Mouse (Mus musculus): ENCODE results near the gene Chkb. TPM values are rescaled to one million over a fixed set of nuclear protein-coding genes. Genes with fewer than 3 reads are reported as not detected.

Gene Chkb
- polyA plus RNA-seq, 1 experiment from 2014 or later = 59.3 TPM

DNA sequence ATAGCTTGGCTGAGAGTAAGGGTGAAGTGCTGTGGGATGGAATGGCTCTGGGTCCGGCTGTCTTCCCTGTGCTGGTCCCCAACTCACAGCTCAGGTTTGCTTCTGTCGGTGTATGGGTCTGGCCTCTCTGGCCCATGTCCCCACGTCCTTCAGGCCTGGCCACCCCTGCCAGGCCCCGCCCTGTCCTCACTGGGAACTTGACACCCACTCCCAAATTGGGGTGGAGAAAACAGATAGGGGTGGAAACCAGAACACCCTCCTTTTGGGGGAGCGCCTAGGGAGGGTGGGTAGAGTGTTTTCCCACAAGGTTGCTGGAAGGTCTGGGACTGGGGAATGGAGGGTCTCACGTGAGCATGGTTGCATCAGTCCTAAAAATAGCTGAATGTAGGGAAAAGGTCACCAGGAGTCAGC, 4.0 kb downstream of the Chkb start, which contains the start of gene Cpt1b:
Gene Cpt1b (minus strand): TSS at position 153 of the 411 bp plus-strand sequence.
- DNase-seq (ENCODE audit: low spot score) (no peak), ATAC-seq (no peak)
- Histone ChIP-seq H3K4me1 (ENCODE audit: control insufficient read depth, insufficient read depth, low read length) (peaks cover 5% of the 10 kb centered on the region; the same call in 1 of the 2 replicates), H3K9me3 (replicated peaks; ENCODE audit: control insufficient read depth, low read length) (no peaks in the 10 kb centered on the region), H3K27me3 (replicated peaks; ENCODE audit: control insufficient read depth, insufficient read depth, low read length) (no peaks in the 10 kb centered on the region), H3K4me2 (ENCODE audit: low read length) (no peak within 1 kb of the TSS), H3K27ac (ENCODE audit: low read depth, low read length) (no peak within 1 kb of the TSS), H3K36me3 (ENCODE audit: control insufficient read depth, insufficient read depth, low read length) (peaks cover 25% of the 10 kb centered on the region; the same call in 1 of the 2 replicates), H3K4me3 (ENCODE audit: low read depth, low read length) (no peak within 1 kb of the TSS), H3K9ac (ENCODE audit: low read length) (no peak within 1 kb of the TSS)
- 39% methylated on average over 6 of the region's 6 CpGs for WGBS

DNA sequence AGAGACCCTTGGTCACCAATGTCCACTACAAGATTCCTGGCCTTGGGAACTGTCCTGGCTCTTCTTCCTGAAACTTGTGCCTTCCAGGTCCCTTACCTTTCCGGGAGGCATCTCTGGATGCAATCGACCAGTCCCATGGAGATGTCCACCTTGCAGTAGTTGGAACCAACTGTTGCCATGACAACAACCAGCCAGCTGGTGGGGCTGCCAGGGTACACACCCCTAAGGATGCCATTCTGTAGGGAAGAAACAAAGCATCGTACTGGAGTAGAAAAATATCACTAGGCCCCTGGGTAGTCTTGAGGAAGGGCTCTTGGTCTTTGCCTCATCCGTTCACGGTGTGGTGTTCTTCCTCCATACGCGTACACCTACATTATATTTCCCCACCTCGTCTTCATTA, 5.1 kb downstream of the Chkb start:
- Histone ChIP-seq H3K9me3 (replicated peaks; ENCODE audit: control insufficient read depth, low read length) (no peaks in the 10 kb centered on the region), H3K27ac (ENCODE audit: low read depth, low read length) (no peak overlapping the region), H3K9ac (ENCODE audit: low read length) (no peak overlapping the region), H3K4me1 (ENCODE audit: control insufficient read depth, insufficient read depth, low read length) (peaks cover 5% of the 10 kb centered on the region; the same call in 1 of the 2 replicates), H3K4me3 (ENCODE audit: low read depth, low read length) (no peak overlapping the region), H3K27me3 (replicated peaks; ENCODE audit: control insufficient read depth, insufficient read depth, low read length) (no peaks in the 10 kb centered on the region), H3K4me2 (ENCODE audit: low read length) (no peak overlapping the region), H3K36me3 (ENCODE audit: control insufficient read depth, insufficient read depth, low read length) (peaks cover 30% of the 10 kb centered on the region)
- ATAC-seq (no peak), DNase-seq (ENCODE audit: low spot score) (no peak)
- 88% methylated on average over 8 of the region's 8 CpGs for WGBS

DNA sequence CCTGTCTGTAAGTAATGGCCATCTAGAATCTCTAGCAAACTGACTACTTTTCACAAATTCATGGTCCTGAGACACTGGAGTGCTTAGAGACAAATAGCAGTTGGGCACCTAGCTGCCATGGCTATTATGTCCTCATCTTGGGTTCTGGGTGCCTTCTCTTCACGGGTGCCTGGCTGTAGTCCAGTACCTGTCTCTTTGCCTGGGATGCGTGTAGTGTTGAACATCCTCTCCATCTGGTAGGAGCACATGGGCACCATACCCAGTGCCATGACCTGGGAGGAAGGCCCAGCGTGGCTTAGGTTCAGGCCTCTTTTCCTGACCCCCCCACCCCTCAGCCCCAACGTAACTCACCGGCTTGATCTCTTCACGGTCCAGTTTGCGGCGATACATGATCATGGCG, 7.8 kb downstream of the Chkb start:
- Histone ChIP-seq H3K27me3 (replicated peaks; ENCODE audit: control insufficient read depth, insufficient read depth, low read length) (no peaks in the 10 kb centered on the region), H3K4me2 (ENCODE audit: low read length) (no peak overlapping the region), H3K4me1 (ENCODE audit: control insufficient read depth, insufficient read depth, low read length) (no peaks in the 10 kb centered on the region), H3K36me3 (ENCODE audit: control insufficient read depth, insufficient read depth, low read length) (peaks cover 40% of the 10 kb centered on the region), H3K4me3 (ENCODE audit: low read depth, low read length) (no peak overlapping the region), H3K9me3 (replicated peaks; ENCODE audit: control insufficient read depth, low read length) (no peaks in the 10 kb centered on the region), H3K27ac (ENCODE audit: low read depth, low read length) (no peak overlapping the region), H3K9ac (ENCODE audit: low read length) (no peak overlapping the region)
- WGBS = 93% methylated on average over 9 of the region's 9 CpGs
- ATAC-seq = no peak
- no peak for DNase-seq (ENCODE audit: low spot score)

DNA sequence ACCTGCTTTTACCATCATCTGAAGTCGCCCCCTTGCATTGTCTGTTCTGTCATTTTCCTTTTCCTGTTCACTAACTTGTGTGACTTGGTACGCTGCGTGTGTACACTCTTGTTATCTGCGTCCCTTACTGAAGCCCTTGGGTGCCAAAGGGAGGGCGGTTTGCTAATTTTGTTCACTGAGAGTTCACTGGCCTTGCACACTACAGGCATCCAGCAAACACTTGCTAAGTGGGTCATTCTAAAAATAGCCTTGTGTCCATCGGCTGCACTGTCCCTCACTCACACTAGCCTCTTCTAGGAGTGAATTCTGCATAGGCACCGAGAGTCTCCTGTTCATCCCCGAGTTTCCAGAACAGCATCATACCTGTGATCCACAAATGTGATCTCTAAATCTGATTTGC, 14.4 kb downstream of the Chkb start:
- Histone ChIP-seq H3K4me1 (ENCODE audit: control insufficient read depth, insufficient read depth, low read length) (no peaks in the 10 kb centered on the region), H3K36me3 (ENCODE audit: control insufficient read depth, insufficient read depth, low read length) (peaks cover 27% of the 10 kb centered on the region), H3K9ac (ENCODE audit: low read length) (no peak overlapping the region), H3K27me3 (replicated peaks; ENCODE audit: control insufficient read depth, insufficient read depth, low read length) (no peaks in the 10 kb centered on the region), H3K4me3 (ENCODE audit: low read depth, low read length) (no peak overlapping the region), H3K9me3 (replicated peaks; ENCODE audit: control insufficient read depth, low read length) (no peaks in the 10 kb centered on the region), H3K4me2 (ENCODE audit: low read length) (no peak overlapping the region), H3K27ac (ENCODE audit: low read depth, low read length) (no peak overlapping the region)
- 90% methylated on average over 8 of the region's 8 CpGs for WGBS
- DNase-seq (ENCODE audit: low spot score) (no peak), ATAC-seq (no peak)

DNA sequence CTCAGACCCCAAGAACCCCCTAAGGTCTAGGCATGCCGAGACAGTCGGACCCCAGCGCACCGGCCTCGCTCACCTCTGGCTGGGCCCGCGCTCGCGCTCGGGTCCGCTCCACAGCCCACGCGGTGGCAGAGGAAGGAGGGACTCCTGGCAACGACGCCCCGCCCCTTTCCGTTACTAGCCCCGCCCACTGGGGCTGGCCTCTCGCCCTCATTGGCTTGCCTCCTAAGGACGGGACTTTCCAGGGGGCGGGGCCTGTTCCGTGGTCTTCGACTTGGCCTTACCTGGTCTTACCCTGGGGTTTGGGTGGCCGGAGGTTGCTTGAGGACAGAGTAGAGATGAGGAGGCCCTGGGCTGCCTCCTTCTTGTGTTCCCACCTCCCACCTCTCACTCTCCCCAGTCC, 19.6 kb downstream of the Chkb start, which contains the start of gene Syce3:
Gene Syce3 (minus strand): TSS at position 386 of the 400 bp plus-strand sequence.
- DNase-seq (ENCODE audit: low spot score) (no peak), ATAC-seq (no peak)
- Histone ChIP-seq H3K4me3 (ENCODE audit: low read depth, low read length) (no peak within 1 kb of the TSS), H3K9ac (ENCODE audit: low read length) (no peak within 1 kb of the TSS), H3K36me3 (ENCODE audit: control insufficient read depth, insufficient read depth, low read length) (no peaks in the 10 kb centered on the region), H3K27me3 (replicated peaks; ENCODE audit: control insufficient read depth, insufficient read depth, low read length) (no peaks in the 10 kb centered on the region), H3K27ac (ENCODE audit: low read depth, low read length) (no peak within 1 kb of the TSS), H3K4me2 (ENCODE audit: low read length) (no peak within 1 kb of the TSS), H3K9me3 (replicated peaks; ENCODE audit: control insufficient read depth, low read length) (no peaks in the 10 kb centered on the region), H3K4me1 (ENCODE audit: control insufficient read depth, insufficient read depth, low read length) (no peaks in the 10 kb centered on the region)
- 90% methylated on average over 24 of the region's 24 CpGs for WGBS

DNA sequence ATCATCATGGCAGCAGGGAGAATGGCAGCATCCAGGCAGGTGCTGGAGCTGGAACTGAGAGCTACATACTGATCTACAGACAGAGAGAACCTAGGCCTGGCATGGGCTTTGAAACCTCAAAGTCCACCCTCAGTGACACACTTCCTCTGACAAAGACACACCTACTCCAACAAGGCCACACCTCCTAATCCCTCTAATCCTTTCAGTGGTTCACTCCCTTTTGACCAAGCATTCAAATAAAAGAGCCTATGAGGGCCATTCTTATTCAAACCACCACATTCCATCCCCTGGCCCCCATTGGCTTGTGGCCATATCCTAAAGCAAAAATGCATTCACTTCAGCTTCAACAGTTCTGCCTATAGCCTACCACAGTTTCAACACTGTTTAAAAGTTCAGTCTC, 23.0 kb downstream of the Chkb start:
- H3K27me3 ChIP-seq (replicated peaks; ENCODE audit: control insufficient read depth, insufficient read depth, low read length) = no peaks in the 10 kb centered on the region
- DNase-seq (ENCODE audit: low spot score) = no peak

DNA sequence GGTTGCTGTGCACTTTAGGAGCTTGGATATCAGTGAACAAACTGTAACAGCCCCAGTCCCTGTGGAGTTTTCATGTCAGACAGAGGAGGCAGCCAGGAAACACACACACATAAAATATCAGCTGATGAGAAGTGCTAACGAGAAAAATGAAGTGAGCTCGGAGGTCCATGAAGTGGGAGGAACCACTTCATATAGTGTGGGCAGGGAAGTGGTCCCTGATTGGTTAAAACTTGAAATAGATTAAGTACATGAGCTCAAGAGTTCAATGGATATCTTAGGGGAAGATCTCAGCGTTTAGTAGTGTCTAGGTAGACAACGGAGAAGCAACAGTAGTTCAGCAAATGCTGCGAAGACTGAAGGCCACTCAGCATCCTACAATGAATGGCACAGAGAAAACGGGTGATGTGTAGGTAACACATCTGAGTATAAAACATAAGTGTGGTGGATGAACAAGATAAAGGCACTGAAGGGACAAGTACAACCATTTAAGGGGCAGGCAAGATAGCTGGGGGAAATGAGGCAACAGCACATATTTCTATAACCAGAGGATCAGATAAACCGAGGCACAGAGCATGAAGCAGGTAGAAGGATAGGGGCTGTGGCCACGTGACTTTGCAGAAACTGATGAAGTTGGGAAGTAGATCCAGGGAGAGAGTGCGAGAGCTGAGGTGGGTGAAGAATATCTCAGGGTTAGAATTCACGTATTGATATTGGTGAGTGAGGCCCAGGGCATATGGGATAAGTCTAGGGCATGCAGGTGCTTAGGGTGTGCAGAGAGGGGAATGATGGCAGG, 24.7 kb downstream of the Chkb start:
- no peaks in the 10 kb centered on the region for H3K36me3 ChIP-seq (ENCODE audit: control insufficient read depth, insufficient read depth, low read length)
- no peaks in the 10 kb centered on the region for H3K4me1 ChIP-seq (ENCODE audit: control insufficient read depth, insufficient read depth, low read length)
- H3K9me3 ChIP-seq (replicated peaks; ENCODE audit: control insufficient read depth, low read length) = no peaks in the 10 kb centered on the region
- H3K27me3 ChIP-seq (replicated peaks; ENCODE audit: control insufficient read depth, insufficient read depth, low read length) = no peaks in the 10 kb centered on the region
- H3K4me3 ChIP-seq (ENCODE audit: low read depth, low read length) = no peak overlapping the region
- no peak overlapping the region for H3K9ac ChIP-seq (ENCODE audit: low read length)
- DNase-seq (ENCODE audit: low spot score) (no peak), ATAC-seq (no peak)
- H3K4me2 ChIP-seq (ENCODE audit: low read length) = no peak overlapping the region
- WGBS = 84% methylated on average over 10 of the region's 10 CpGs
- no peak overlapping the region for H3K27ac ChIP-seq (ENCODE audit: low read depth, low read length)

More for the DNA sequence above, 23.0 kb downstream of the Chkb start:
- no peak overlapping the region for H3K9ac ChIP-seq (ENCODE audit: low read length)
- H3K4me1 ChIP-seq (ENCODE audit: control insufficient read depth, insufficient read depth, low read length) = no peaks in the 10 kb centered on the region
- no peak for ATAC-seq
- H3K9me3 ChIP-seq (replicated peaks; ENCODE audit: control insufficient read depth, low read length) = no peaks in the 10 kb centered on the region
- no peak overlapping the region for H3K4me3 ChIP-seq (ENCODE audit: low read depth, low read length)
- H3K36me3 ChIP-seq (ENCODE audit: control insufficient read depth, insufficient read depth, low read length) = no peaks in the 10 kb centered on the region
- H3K27ac ChIP-seq (ENCODE audit: low read depth, low read length) = no peak overlapping the region
- no peak overlapping the region for H3K4me2 ChIP-seq (ENCODE audit: low read length)

DNA sequence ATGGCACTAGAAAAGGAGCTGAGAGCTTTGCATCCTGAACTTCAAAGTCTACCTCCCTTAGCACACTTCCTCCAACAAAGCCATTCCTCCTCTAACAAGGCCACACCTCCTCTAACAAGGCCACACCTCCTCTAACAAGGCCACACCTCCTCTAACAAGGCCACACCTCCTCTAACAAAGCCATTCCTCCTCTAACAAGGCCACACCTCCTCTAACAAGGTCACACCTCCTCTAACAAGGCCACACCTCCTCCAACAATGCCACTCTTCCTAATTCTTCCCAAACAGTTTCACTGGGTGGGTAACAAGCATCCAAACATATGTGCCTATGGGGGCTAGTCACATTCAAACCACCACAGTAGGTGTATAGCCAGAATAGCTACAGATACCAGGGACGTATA, 27.2 kb downstream of the Chkb start:
- ATAC-seq (no peak), DNase-seq (ENCODE audit: low spot score) (no peak)
- Histone ChIP-seq H3K27ac (ENCODE audit: low read depth, low read length) (no peak overlapping the region), H3K9ac (ENCODE audit: low read length) (no peak overlapping the region), H3K4me2 (ENCODE audit: low read length) (no peak overlapping the region), H3K4me1 (ENCODE audit: control insufficient read depth, insufficient read depth, low read length) (no peaks in the 10 kb centered on the region), H3K9me3 (replicated peaks; ENCODE audit: control insufficient read depth, low read length) (no peaks in the 10 kb centered on the region), H3K4me3 (ENCODE audit: low read depth, low read length) (no peak overlapping the region), H3K27me3 (replicated peaks; ENCODE audit: control insufficient read depth, insufficient read depth, low read length) (no peaks in the 10 kb centered on the region), H3K36me3 (ENCODE audit: control insufficient read depth, insufficient read depth, low read length) (no peaks in the 10 kb centered on the region)
- 94% methylated on average over 1 of the region's 1 CpGs for WGBS

DNA sequence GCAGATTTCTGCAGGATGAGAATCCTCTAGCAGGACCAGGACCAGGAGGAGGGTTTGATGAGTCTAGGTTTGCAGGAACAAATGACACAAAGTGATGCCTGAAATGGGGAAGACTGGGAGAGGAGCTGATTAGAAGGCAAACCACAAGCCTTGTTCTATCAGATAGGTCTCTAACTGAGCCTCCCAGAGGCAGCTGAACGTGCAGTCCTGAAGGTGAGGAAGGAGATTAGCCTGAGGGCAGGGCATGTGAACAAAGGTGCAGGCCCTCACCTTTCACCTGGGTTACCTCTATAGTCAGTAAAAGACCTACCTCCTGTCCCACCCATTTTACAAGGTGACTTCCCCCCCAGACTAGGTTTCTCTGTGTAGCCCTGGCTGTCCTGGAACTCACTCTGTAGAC, 30.0 kb downstream of the Chkb start:
- H3K4me3 ChIP-seq (ENCODE audit: low read depth, low read length) = no peak overlapping the region
- no peak overlapping the region for H3K27ac ChIP-seq (ENCODE audit: low read depth, low read length)
- 54% methylated on average over 1 of the region's 1 CpGs for WGBS
- no peak overlapping the region for H3K9ac ChIP-seq (ENCODE audit: low read length)
- H3K36me3 ChIP-seq (ENCODE audit: control insufficient read depth, insufficient read depth, low read length) = no peaks in the 10 kb centered on the region
- H3K9me3 ChIP-seq (replicated peaks; ENCODE audit: control insufficient read depth, low read length) = no peaks in the 10 kb centered on the region
- no peak overlapping the region for H3K4me2 ChIP-seq (ENCODE audit: low read length)
- H3K27me3 ChIP-seq (replicated peaks; ENCODE audit: control insufficient read depth, insufficient read depth, low read length) = no peaks in the 10 kb centered on the region
- ATAC-seq = no peak
- no peak for DNase-seq (ENCODE audit: low spot score)
- no peaks in the 10 kb centered on the region for H3K4me1 ChIP-seq (ENCODE audit: control insufficient read depth, insufficient read depth, low read length)

Measured in forebrain, embryonic 14.5 days (tissue).